Mouse (Mus musculus) lung, postnatal 0 days (tissue): ENCODE results near the gene Rnf19b.

Experiments
- CTCF ChIP-seq: IDR thresholded peaks from 2 replicates; pipeline ENCODE4 v1.5.1; 2016; ENCODE audit warnings: antibody characterized with exemption, mild to moderate bottlenecking
- EP300 ChIP-seq: IDR thresholded peaks from 2 replicates; pipeline ENCODE4 v1.6.1; 2016; ENCODE audit warnings: antibody characterized with exemption, mild to moderate bottlenecking, control low read depth

DNA sequence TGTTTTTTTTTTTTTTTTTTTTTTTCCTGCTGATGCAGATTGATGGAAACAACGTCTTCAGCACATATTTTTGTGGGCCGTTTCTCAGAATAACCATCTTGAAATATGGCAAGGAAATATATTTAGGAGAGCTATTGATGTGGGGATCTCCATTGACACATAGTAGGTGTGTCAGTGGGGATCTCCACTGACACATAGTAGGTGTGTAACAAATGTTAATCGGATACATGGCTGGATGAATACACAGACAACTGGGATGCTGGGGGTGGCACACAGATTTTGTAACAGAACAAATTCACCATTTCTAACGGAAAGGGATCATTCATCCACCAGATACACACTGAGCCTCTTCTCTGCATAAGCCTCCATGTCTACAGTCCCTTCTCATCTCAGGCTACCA is 7.7 kb upstream of the Rnf19b start:
- no peak for TF ChIP-seq CTCF
- no peak for TF ChIP-seq EP300
